Mouse (Mus musculus): ENCODE data around the gene Zfp329.
"Not testable (repeated sequence)": the region's sequence is repeated elsewhere in the genome, so short reads cannot be mapped to it uniquely, and the experiment has no call there.

Gene Zfp329

DNA sequence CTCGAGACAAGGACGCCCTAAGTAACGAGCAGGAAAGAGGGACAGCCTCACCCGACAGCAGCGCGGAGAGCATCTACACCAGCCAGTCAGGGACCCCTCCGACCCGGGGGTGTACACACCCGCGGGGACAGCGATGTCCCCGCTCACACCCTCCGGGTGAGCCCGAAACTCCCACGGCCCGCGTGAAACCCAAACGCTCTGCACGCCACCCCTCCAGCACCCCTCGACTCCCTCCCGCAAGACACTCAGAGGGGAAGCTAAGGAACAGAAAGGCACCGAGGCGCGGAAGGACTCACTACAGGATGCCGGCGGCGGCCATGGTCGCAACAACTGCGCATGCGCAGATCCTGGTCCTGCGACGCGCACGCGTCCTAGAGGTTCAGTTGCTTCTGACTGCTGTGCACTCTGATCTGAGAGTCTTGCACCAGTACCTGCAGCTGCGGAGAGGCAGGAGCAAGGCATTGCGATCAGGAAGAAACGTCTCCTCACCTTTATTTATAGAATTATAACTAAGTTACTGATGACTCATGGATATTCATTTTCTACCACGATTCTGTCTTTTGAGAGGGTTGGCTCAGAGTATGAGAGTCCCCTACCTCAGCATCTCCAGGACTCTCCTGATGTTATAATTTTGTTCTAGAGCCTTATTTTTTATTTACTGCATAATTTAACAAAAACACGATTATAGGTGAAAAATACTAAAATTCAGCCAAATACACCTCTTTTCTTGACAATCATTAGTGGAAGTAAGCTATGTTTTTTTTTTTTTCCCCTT, at the start of gene Zfp329:
Gene Zfp329 (minus strand): TSS at position 338 of the 775 bp plus-strand sequence.
- DNase-seq (ENCODE audit: low spot score) = peak; percentile 97

GRCm38 (mm10) chr7:12835779-12836178, 17.1 kb upstream of the Zfp329 start:
- no peak for DNase-seq (ENCODE audit: low spot score)

DNA sequence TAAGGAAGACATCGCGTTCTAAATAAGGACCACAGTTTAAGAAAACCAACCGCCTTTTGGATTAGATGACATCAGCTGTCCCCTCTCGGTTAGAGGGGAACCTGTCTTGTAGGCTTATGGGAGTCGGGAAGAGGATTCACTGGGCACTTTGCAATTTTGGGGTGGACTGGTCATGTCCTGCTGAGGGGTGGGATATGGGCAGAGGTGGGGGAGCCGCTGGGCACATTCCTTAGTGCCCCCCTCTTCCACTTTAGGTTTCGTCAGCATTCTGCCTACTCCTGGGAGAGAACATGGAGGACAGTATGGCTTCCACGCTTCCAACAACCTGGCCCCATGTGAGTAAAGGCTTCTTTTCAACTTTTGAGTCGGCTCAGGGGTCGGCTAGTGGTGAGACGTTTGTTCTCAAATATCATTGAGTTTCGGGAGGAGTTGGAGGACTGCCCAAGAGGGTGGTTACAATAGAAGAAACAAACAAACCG, 16.6 kb upstream of the Zfp329 start:
- DNase-seq (ENCODE audit: low spot score) = no peak

DNA sequence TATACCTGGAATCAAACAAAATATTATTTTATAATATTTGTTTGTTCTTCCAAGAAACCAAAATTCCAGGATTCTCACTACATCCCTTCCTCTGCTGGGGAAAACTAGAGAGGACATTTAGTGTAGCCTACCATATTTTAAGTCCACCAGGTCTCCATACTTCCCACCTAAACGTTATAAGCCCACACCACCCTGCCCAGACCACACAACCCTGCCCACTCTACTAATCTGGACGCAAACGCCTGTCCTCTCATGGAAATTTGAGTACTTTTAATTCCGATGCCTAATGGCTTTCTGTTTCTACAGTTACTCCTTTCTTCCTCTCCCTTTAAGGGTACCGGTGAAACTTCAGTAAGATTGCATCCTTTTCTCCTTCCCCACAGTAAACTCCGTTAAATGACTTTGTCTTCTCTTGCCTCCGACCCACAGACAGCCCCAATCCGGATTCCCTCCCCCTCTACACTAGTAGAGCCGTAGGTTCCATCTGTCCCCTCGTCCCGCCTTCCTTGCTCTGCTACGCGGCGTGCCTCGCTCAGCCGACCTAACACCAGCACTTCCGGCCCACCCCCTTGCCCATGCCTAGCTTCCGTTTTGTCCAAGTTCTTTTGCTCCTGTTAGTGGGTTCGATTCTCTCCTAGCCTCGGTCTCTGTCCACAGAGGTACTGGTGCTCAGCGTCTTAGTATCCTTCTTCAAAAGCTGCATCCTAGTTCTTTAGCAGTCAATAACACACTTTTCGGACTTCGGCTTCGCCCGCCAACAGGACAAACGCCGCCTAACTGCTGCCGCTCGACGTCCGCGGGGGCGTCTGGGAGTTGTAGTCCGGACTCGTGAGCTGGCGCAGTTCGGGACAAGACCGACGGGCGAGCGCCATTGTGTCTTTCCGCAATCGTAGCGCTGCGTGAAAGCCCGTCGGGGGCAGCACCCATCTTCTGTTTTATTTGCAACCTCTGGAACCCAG, 15.8 kb upstream of the Zfp329 start, which contains the start of gene Zfp110:
Gene Zfp110 (plus strand): TSS at position 600 of the 959 bp plus-strand sequence.
- peak; percentile 86 for DNase-seq (ENCODE audit: low spot score)

DNA sequence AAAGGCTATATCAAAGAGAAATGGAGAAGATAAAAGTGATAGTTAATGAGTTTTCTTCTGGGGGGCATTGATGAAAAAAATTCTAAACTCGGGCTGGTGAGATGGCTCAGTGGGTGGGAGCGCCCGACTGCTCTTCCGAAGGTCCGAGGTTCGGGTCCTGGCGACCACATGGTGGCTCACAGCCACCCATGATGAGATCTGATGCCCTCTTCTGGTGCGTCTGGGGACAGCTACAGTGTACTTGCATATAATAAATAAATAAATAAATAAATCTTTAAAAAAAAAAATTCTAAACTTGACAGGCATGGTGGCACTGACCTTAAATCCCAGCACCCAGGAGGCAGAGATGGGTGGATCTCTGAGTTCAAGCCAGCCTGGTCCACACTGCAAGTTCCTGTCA, 3.1 kb downstream of the Zfp329 start:
- DNase-seq (ENCODE audit: low spot score) = no peak

- no peak for DNase-seq (ENCODE audit: low spot score)
These were observed 15.0 kb downstream of the Zfp329 start for GRCm38 (mm10) chr7:12803727-12804071.

DNA sequence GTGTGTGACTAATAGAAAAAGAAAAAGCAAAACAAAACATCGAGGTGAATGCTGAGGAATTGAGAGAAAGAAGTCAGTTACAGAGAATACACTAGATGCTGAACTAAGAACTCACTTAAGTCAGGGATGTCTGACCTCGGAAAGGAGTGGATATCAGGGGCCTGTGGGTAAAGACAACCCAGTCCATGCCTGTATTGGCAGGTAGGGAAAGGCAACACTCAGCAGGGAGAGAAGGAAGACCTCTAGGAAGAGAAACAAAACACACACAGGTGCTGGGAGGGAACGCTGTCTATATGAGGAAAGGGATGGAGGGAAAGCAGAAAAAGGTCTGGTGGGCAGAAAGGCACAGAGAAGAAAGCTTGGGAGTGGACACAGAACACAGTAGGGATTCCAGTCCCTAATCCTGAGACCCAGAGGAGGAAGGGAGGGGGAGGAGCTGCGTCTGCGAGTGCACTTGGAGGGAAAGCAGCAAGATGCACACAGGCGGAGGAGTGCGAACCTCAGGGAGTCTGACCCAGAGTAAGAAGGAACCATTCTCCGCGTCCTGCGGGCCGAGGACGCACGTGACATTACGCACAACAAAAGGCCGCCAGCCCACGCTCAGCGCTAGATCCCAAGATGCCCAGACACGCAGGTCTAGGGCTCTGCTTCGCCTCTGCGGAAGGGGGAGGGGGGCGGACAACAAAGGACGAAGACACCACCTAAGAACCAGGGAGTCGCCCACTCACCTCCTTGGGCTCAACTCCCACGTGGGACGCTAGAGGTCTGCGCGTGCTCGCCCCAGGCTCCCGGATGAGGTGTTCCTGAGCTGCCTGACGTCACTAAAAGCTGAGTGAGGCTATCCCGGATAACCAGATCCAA, 15.6 kb downstream of the Zfp329 start, which contains the start of gene Zscan18:
Gene Zscan18 (minus strand): TSS at position 770 of the 861 bp plus-strand sequence.
- DNase-seq (ENCODE audit: low spot score) = peak; percentile 86

- no peak for DNase-seq (ENCODE audit: low spot score)
These were observed 19.1 kb downstream of the Zfp329 start for GRCm38 (mm10) chr7:12799554-12799953.

DNA sequence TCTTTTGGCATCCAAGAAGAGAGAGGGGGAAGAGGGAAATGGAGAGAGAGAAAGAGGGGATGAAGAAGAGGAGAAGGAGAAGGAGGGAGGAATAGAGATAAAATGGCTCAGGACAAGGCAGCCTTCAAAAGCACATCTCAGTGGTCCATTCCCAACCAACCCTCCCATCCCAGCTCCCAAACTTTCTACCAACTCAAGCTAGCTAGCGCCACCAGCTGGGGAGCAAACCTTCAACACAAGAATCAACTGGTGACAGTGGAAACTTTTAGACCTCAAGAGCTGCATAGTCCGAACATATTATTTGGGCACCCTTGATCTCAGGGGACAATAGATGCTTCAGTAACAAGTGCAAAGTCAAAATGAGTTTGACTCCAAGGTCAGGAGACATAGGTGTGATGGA, 20.7 kb downstream of the Zfp329 start:
- DNase-seq (ENCODE audit: low spot score) = no peak

DNA sequence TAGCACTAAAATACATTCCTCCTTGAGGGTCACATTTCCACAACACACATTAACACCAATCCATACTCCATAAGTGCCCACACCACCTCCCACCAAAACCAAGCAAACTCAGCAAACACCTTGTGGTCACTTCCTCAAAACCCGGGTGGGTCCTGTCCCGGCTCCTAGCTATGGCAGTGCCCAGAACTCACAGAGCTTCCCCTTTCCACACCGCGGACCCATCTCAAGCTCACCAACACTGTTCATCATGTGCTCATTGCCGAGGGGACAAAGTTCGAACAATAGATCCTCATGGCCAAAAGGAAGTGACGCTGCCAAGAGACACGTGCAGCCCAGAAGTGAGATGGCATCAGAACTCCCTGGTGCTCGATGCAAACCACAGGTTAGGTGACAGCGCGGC, 26.0 kb downstream of the Zfp329 start:
- DNase-seq (ENCODE audit: low spot score) = not testable (repeated sequence)

- peak; percentile 47 for DNase-seq (ENCODE audit: low spot score)
These were observed 30.6 kb downstream of the Zfp329 start for GRCm38 (mm10) chr7:12788025-12788424.

- DNase-seq (ENCODE audit: low spot score) = no peak
These were observed 31.3 kb downstream of the Zfp329 start for GRCm38 (mm10) chr7:12787333-12787732.

GRCm38 (mm10) chr7:12780151-12780830, 38.4 kb downstream of the Zfp329 start:
- DNase-seq (ENCODE audit: low spot score) = peak; percentile 90

DNA sequence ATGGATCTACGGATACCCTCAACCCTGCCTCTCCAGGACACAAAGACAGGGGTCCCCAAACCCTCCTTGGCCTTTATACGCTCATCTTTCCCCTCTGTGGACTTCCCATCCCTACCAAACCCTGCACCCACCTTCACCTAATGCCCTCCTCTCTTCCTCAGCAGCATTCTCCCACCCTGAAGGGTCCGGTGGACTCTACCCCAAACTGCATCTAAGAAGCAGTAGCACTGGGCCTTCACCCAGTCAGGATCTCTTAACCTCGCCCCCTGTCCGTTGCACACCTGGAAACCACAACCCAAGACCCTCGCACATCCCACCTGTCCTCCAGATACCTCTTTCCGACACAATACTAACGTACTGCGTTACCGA, 38.9 kb downstream of the Zfp329 start:
- no peak for DNase-seq (ENCODE audit: low spot score)

GRCm38 (mm10) chr7:12779141-12779540, 39.5 kb downstream of the Zfp329 start:
- no peak for DNase-seq (ENCODE audit: low spot score)

DNA sequence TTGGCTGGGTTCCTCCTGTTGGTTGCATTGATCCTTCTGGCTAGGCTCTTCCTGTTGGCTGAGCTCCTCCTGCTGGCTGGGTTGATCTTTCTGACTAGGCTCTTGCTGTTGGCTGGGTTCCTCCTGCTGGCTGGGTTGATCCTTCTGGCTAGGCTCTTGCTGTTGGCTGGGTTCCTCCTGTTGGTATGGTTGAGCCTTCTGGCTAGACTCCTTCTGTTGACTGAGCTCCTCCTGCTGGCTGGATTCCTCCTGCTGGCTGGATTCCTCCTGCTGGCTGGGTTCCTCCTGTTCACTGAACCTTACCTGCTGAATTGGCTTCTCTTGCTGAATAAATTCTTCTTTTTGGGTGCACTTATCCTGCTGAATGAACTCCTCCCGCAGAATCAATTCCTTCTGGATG, 44.1 kb downstream of the Zfp329 start:
- DNase-seq (ENCODE audit: low spot score) = no peak

DNA sequence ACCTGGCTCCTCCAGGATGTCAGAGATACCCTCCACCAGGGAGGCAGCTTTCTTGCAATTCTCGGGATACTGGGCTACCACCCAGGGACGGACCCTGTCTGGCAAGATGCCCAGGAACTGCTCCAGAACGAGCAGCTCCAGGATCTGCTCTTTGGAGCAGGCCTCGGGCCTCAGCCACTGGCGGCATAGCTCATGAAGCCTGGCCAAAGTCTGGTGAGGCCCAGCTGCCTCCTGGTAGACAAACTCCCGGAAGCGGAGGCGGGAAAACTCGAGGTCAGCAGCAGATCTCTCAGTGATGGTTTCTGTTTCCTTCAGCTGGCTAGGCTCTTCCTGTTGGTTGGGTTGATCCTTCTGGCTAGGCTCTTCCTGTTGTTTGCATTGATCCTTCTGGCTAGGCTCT, 44.5 kb downstream of the Zfp329 start:
- no peak for DNase-seq (ENCODE audit: low spot score)
